Mouse (Mus musculus): ENCODE results near the gene Krcc1.

- TF ChIP-seq MAX (IDR thresholded peaks at IDR 0.05; ENCODE audit: low read length) (peak; percentile 29; the same call in 1 of the 2 replicates), CTCF (conservative IDR thresholded peaks at IDR 0.05 in 1 of 2, IDR thresholded peaks at IDR 0.05 in 1 of 2; ENCODE audit: low read depth in 2 of 2, low read length in 2 of 2) (no peak), HCFC1 (IDR thresholded peaks at IDR 0.05; ENCODE audit: low read depth, low read length) (no peak), EP300 (IDR thresholded peaks at IDR 0.05; ENCODE audit: low read length) (peak; percentile 32; the same call in 1 of the 2 replicates), POLR2A (IDR thresholded peaks at IDR 0.05; ENCODE audit: low read depth, low read length) (no peak), BHLHE40 (IDR thresholded peaks at IDR 0.05; ENCODE audit: low read depth, low read length) (no peak), UBTF (IDR thresholded peaks at IDR 0.05; ENCODE audit: low read depth, low read length) (no peak), JUND (conservative IDR thresholded peaks at IDR 0.05; ENCODE audit: low read depth, low read length) (no peak), MXI1 (IDR thresholded peaks at IDR 0.05; ENCODE audit: low read depth, low read length) (peak; percentile 63; the same call in 1 of the 2 replicates), POLR2AphosphoS2 (IDR thresholded peaks at IDR 0.05; ENCODE audit: low read depth, low read length) (no peak)
These were observed 852 bp downstream of the Krcc1 start for GRCm38 (mm10) chr6:71272316-71272741.

Data from CH12.LX (cell line).